14 mouse cellular contexts compared by ENCODE assay signal in genomic region chr4:46064263-46064662, GRCm38 (mm10). TPM values are rescaled to one million over a fixed set of nuclear protein-coding genes. Genes with fewer than 3 reads are reported as not detected.
DNase-seq lines count a peak whose midpoint lies in the region; ATAC-seq and TF ChIP-seq lines count a peak whose summit lies in the region.
"Had no signal": no experiment of that assay in that cellular context is flagged by ENCODE, and none has a peak within 500 bp of the region (broad histone marks: within the 10 kb centered on the region; RNA-seq: fewer than 3 reads in every experiment).

No protein-coding gene starts in this region.

- H3K27ac ChIP-seq in cerebellum, adult 2 months (ENCODE audit: insufficient read depth, low read length): 0 out of 2 replicates have a peak overlapping the region, but pooled peaks have one; percentile 20
- H3K27ac ChIP-seq in lung, embryonic 15.5 days: peak overlapping the region; percentile 80
- H3K27ac ChIP-seq in heart, embryonic 11.5 days (ENCODE audit: low read depth, low read length): peak overlapping the region; percentile 47; the same call in 1 of the 2 replicates
- 0 out of 2 replicates have a peak overlapping the region, but pooled peaks have one; percentile 25 for H3K27ac ChIP-seq in olfactory bulb, adult 2 months (ENCODE audit: insufficient read depth, low read depth, low read length)
- H3K27ac ChIP-seq: kidney, postnatal 0 days; limb, embryonic 13.5 days; macrophage; neural tube, embryonic 13.5 days had no signal

- ATAC-seq in cerebellum, adult (ENCODE audit: insufficient number of reproducible peaks, low FRiP score, low TSS enrichment): no peak
- ATAC-seq in lung, embryonic 15.5 days (ENCODE audit: borderline replicate concordance, extremely low read depth, low FRiP score, low TSS enrichment): no peak
- ATAC-seq in heart, embryonic 11.5 days (replicated peaks; ENCODE audit: insufficient number of reproducible peaks, low FRiP score, low TSS enrichment): no peak
- ATAC-seq: midbrain, embryonic 16.5 days had no signal

- no peak overlapping the region for H3K4me2 ChIP-seq in lung, embryonic 15.5 days
- H3K4me2 ChIP-seq in heart, embryonic 11.5 days: no peak overlapping the region
- H3K4me2 ChIP-seq: limb, embryonic 13.5 days; neural tube, embryonic 13.5 days had no signal

- no peak for TF ChIP-seq POLR2A in cerebellum, adult 2 months (IDR thresholded peaks at IDR 0.05; ENCODE audit: borderline replicate concordance, insufficient read depth, low read length)
- TF ChIP-seq POLR2A in olfactory bulb, adult 2 months (IDR thresholded peaks at IDR 0.05; ENCODE audit: insufficient read depth, low read depth, low read length): no peak

- 41% methylated on average over 8 of the region's 8 CpGs for WGBS in cerebellum, adult 2 months
- 35% methylated on average over 8 of the region's 8 CpGs for WGBS in lung, embryonic 15.5 days
- WGBS in heart, embryonic 11.5 days (ENCODE audit: insufficient replicate concordance): 29% methylated on average over 8 of the region's 8 CpGs
- 78% methylated on average over 8 of the region's 8 CpGs for WGBS in olfactory bulb, adult 2 months

- H3K4me1 ChIP-seq in cerebellum, adult 2 months (ENCODE audit: control insufficient read depth, insufficient read depth, low read length): peaks cover 75% of the 10 kb centered on the region
- peaks cover 12% of the 10 kb centered on the region for H3K4me1 ChIP-seq in lung, embryonic 15.5 days
- peaks cover 47% of the 10 kb centered on the region for H3K4me1 ChIP-seq in heart, embryonic 11.5 days (ENCODE audit: control insufficient read depth, insufficient read depth, low read length)
- peaks cover 63% of the 10 kb centered on the region for H3K4me1 ChIP-seq in olfactory bulb, adult 2 months (ENCODE audit: control insufficient read depth, insufficient read depth, low read length)

- H3K9me3 ChIP-seq in lung, embryonic 15.5 days: no peaks in the 10 kb centered on the region
- H3K9me3 ChIP-seq in heart, embryonic 11.5 days (replicated peaks; ENCODE audit: control insufficient read depth, low read length): no peaks in the 10 kb centered on the region
- H3K9me3 ChIP-seq: limb, embryonic 13.5 days; neural tube, embryonic 13.5 days had no signal

- H3K36me3 ChIP-seq in lung, embryonic 15.5 days: no peaks in the 10 kb centered on the region
- H3K36me3 ChIP-seq in heart, embryonic 11.5 days (ENCODE audit: control insufficient read depth, insufficient read depth, low read length): 0 out of 2 replicates have a peak, but pooled peaks cover 2% of the 10 kb centered on the region
- H3K36me3 ChIP-seq: limb, embryonic 13.5 days; neural tube, embryonic 13.5 days had no signal

- H3K9ac ChIP-seq in lung, embryonic 15.5 days: no peak overlapping the region
- peak overlapping the region; percentile 43; the same call in 1 of the 2 replicates for H3K9ac ChIP-seq in heart, embryonic 11.5 days (ENCODE audit: low read depth, low read length)
- H3K9ac ChIP-seq: limb, embryonic 13.5 days; neural tube, embryonic 13.5 days had no signal

- DNase-seq in cerebellum, adult 2 months: no peak
- DNase-seq in lung, postnatal 25 days (ENCODE audit: low spot score): no peak
- DNase-seq in right cerebral cortex, postnatal 14 days: no peak
- no peak for DNase-seq in adrenal gland, postnatal 10 days
- DNase-seq: adrenal gland, postnatal 25 days had no signal

- no peaks in the 10 kb centered on the region for H3K27me3 ChIP-seq in cerebellum, adult 2 months (ENCODE audit: control insufficient read depth, insufficient read depth, low read length)
- H3K27me3 ChIP-seq in lung, embryonic 15.5 days: no peaks in the 10 kb centered on the region
- H3K27me3 ChIP-seq in heart, embryonic 11.5 days (ENCODE audit: control insufficient read depth, insufficient read depth, low read length): no peaks in the 10 kb centered on the region
- H3K27me3 ChIP-seq: neural tube, embryonic 13.5 days had no signal

- TF ChIP-seq CTCF in cerebellum, adult 2 months (IDR thresholded peaks at IDR 0.05; ENCODE audit: borderline replicate concordance, insufficient read depth, low read depth, low read length): no peak
- no peak for TF ChIP-seq CTCF in olfactory bulb, adult 2 months (IDR thresholded peaks at IDR 0.05; ENCODE audit: insufficient read depth, low read depth, low read length)

- H3K4me3 ChIP-seq in cerebellum, adult 2 months (replicated peaks; ENCODE audit: insufficient read depth, low read depth, low read length): no peak overlapping the region
- H3K4me3 ChIP-seq in lung, embryonic 15.5 days: no peak overlapping the region
- H3K4me3 ChIP-seq in heart, embryonic 11.5 days (ENCODE audit: low read depth, low read length): no peak overlapping the region
- no peak overlapping the region for H3K4me3 ChIP-seq in olfactory bulb, adult 2 months (ENCODE audit: insufficient read depth, low read depth, low read length)
- H3K4me3 ChIP-seq: limb, embryonic 13.5 days; neural tube, embryonic 13.5 days had no signal

RNA-seq across cellular contexts. Expression of gene Tmod1, which starts 25.5 kb away (rescaled TPM):
- polyA plus RNA-seq in cerebellum, adult 2 months (2012; rRNA removed): 55.4 and 55.7 TPM in 2 replicates
- 7.2 and 10.0 TPM in 2 replicates for polyA plus RNA-seq in lung, embryonic 15.5 days (2015; fragmentation: Nextera tagmentation; extraction: Ambion mirVana)
- 203 and 215 TPM in 2 replicates for polyA plus RNA-seq in heart, embryonic 11.5 days (2014; fragmentation: Nextera tagmentation; extraction: Ambion mirVana)
- polyA plus RNA-seq in olfactory bulb, adult 2 months (2012; ENCODE audit: insufficient read depth, insufficient read length, low replicate concordance, missing spikeins): not detected in 2 replicates
- 10 to 100 TPM in 1 of 2 experiments, 1 to 10 TPM in 1; 6.9 to 22.7 TPM for total RNA-seq in adrenal gland, postnatal 10 days (2021)

Comparison
In these comparisons a context has a peak if more than half of its experiments do, and no peak if none do; other contexts are left out.
1. H3K27ac ChIP-seq: peak in every context shown above with its lines; median percentile 80 in lung, embryonic 15.5 days; 47 in heart, embryonic 11.5 days; 25 in olfactory bulb, adult 2 months; 20 in cerebellum, adult 2 months.